Mouse (Mus musculus) activated CD4-positive, CD25-positive, alpha-beta regulatory T cell, adult 4 months (primary cell): ENCODE measurements around the gene Maea. TPM values are rescaled to one million over a fixed set of nuclear protein-coding genes. Genes with fewer than 3 reads are reported as not detected.

Experiments used
- ATAC-seq: one replicate; pipeline ENCODE4 v1.8.0; 2017
- polyA plus RNA-seq, 2 experiments: library from polyadenylated mRNA; unstranded; fragments of 100-300 nt; shearing (Covaris generic); gene quantifications; one replicate each; pipeline ENCODE4 v1.2.1; 2017

Gene Maea
- polyA plus RNA-seq, 2 experiments from 2014 or later: 68.7 to 87.8 TPM

- ATAC-seq: no peak
These were observed 23.2 kb downstream of the Maea start for GRCm38 (mm10) chr5:33358467-33358866.

GRCm38 (mm10) chr5:33363263-33363662, 28.0 kb downstream of the Maea start:
- no peak for ATAC-seq

GRCm38 (mm10) chr5:33368651-33369050, 33.3 kb downstream of the Maea start:
- ATAC-seq: no peak

GRCm38 (mm10) chr5:33371137-33371536, 35.8 kb downstream of the Maea start:
- no peak for ATAC-seq

- no peak for ATAC-seq
These were observed 36.4 kb downstream of the Maea start for GRCm38 (mm10) chr5:33371668-33372067.

GRCm38 (mm10) chr5:33372331-33373038, 37.2 kb downstream of the Maea start:
- ATAC-seq: no peak

- ATAC-seq: no peak
These were observed 41.9 kb downstream of the Maea start for GRCm38 (mm10) chr5:33377176-33377575.

GRCm38 (mm10) chr5:33377801-33378301, 42.5 kb downstream of the Maea start:
- ATAC-seq: peak; percentile 18

- peak; percentile 95 for ATAC-seq
These were observed 43.1 kb downstream of the Maea start, which contains the start of gene Uvssa for GRCm38 (mm10) chr5:33378302-33378854. Gene Uvssa (plus strand): TSS chr5:33378549.

- ATAC-seq: no peak
These were observed 52.2 kb downstream of the Maea start for GRCm38 (mm10) chr5:33387550-33387949.

GRCm38 (mm10) chr5:33393803-33394202, 58.5 kb downstream of the Maea start:
- ATAC-seq: peak; percentile 43

GRCm38 (mm10) chr5:33395693-33396092, 60.4 kb downstream of the Maea start:
- ATAC-seq: no peak

GRCm38 (mm10) chr5:33396828-33397227, 61.5 kb downstream of the Maea start:
- no peak for ATAC-seq

- no peak for ATAC-seq
These were observed 65.5 kb downstream of the Maea start for GRCm38 (mm10) chr5:33400819-33401218.

- ATAC-seq: no peak
These were observed 85.0 kb downstream of the Maea start for GRCm38 (mm10) chr5:33420313-33420712.

Other genes with a start within 250 kb of the Maea start
- not detected for gene Slc5a1, start 231.3 kb upstream of the Maea start, polyA plus RNA-seq
- not detected for gene Spon2, start 117.1 kb upstream of the Maea start, polyA plus RNA-seq
- gene Ctbp1, start 60.5 kb upstream of the Maea start, polyA plus RNA-seq: 10 to 100 TPM; 21.3 to 27.1 TPM
- 10 to 100 TPM; 15.5 to 20.3 TPM for gene Uvssa, start 43.0 kb downstream of the Maea start, polyA plus RNA-seq
- gene Nkx1-1, start 98.5 kb downstream of the Maea start, polyA plus RNA-seq: not detected